Mouse (Mus musculus) embryonic facial prominence, embryonic 10.5 days (tissue): ENCODE results near the gene Gm49416. TPM values are rescaled to one million over a fixed set of nuclear protein-coding genes. Genes with fewer than 3 reads are reported as not detected.
A peak's percentile ranks its signal among the peaks of the same experiment; 100 is the strongest.

Experiments used
- DNase-seq: peaks from one replicate; pipeline ENCODE4 v3.0.0-alpha.2; 2017; ENCODE audit warnings: low spot score
- H3K27ac ChIP-seq: fragments of 300-500 bp; sonication (generic); replicated peaks from 2 replicates; pipeline ENCODE4 v1.5.1; 2016; ENCODE audit warnings: mild to moderate bottlenecking
- H3K27me3 ChIP-seq: fragments of 300-500 bp; sonication (generic); replicated peaks from 2 replicates; pipeline ENCODE4 v1.6.1; 2016; ENCODE audit warnings: low read depth, mild to moderate bottlenecking; ENCODE audit not compliant: poor library complexity, severe bottlenecking
- H3K36me3 ChIP-seq: fragments of 300-500 bp; sonication (generic); replicated peaks from 2 replicates; pipeline ENCODE4 v1.6.1; 2016; ENCODE audit warnings: mild to moderate bottlenecking, moderate library complexity
- H3K4me1 ChIP-seq: fragments of 300-500 bp; sonication (generic); 2 replicates; pipeline ENCODE4 v1.6.1; 2016
- H3K4me3 ChIP-seq: fragments of 300-500 bp; sonication (generic); 2 replicates; pipeline ENCODE4 v1.5.1; 2016; ENCODE audit warnings: mild to moderate bottlenecking, moderate library complexity
- H3K9me3 ChIP-seq: fragments of 300-500 bp; sonication (generic); 2 replicates; pipeline ENCODE4 v1.6.1; 2016; ENCODE audit warnings: mild to moderate bottlenecking
- WGBS: fragments of 180-500 bp; shearing (Covaris S2); methylation state at CpG from one replicate; pipeline ENCODE4 v1.1.7; 2016; 5-methylcytosine and 5-hydroxymethylcytosine counted together
- polyA plus RNA-seq: library from polyadenylated mRNA; unstranded; fragments of >200 nt; fragmentation: Nextera tagmentation; extraction: Ambion mirVana; gene quantifications from 2 replicates; pipeline ENCODE4 v1.2.1, GENCODE M21; 2016

The Gm49416 gene
- polyA plus RNA-seq, 1 experiment from 2014 or later = 0.59 TPM

GRCm38 (mm10) chr19:8911810-8912209 lies 23.1 kb downstream of the Gm49416 start:
- Histone ChIP-seq H3K36me3 (peaks cover 100% of the 10 kb centered on the region), H3K27ac (no peak overlapping the region), H3K9me3 (no peaks in the 10 kb centered on the region), H3K4me1 (no peaks in the 10 kb centered on the region), H3K4me3 (no peak overlapping the region), H3K27me3 (no peaks in the 10 kb centered on the region)
- no peak for DNase-seq
- WGBS = 93% methylated on average over 5 of the region's 5 CpGs

- H3K9me3 ChIP-seq = no peaks in the 10 kb centered on the region
- H3K27me3 ChIP-seq = no peaks in the 10 kb centered on the region
- H3K36me3 ChIP-seq = peaks cover 85% of the 10 kb centered on the region
- 96% methylated on average over 3 of the region's 3 CpGs for WGBS
- H3K27ac ChIP-seq = no peak overlapping the region
- no peak overlapping the region for H3K4me3 ChIP-seq
- no peaks in the 10 kb centered on the region for H3K4me1 ChIP-seq
- DNase-seq = no peak
Measured at GRCm38 (mm10) chr19:8914212-8914611, 25.5 kb downstream of the Gm49416 start.

GRCm38 (mm10) chr19:8919000-8919399 lies 30.3 kb downstream of the Gm49416 start:
- DNase-seq = no peak
- 91% methylated on average over 3 of the region's 3 CpGs for WGBS
- no peaks in the 10 kb centered on the region for H3K9me3 ChIP-seq
- H3K4me3 ChIP-seq = no peak overlapping the region
- H3K27ac ChIP-seq = no peak overlapping the region
- no peaks in the 10 kb centered on the region for H3K27me3 ChIP-seq
- peaks cover 52% of the 10 kb centered on the region for H3K36me3 ChIP-seq
- H3K4me1 ChIP-seq = peaks cover 22% of the 10 kb centered on the region

- 72% methylated on average over 6 of the region's 6 CpGs for WGBS
- no peak for DNase-seq
- Histone ChIP-seq H3K4me3 (peak overlapping the region; percentile 92), H3K4me1 (peaks cover 22% of the 10 kb centered on the region), H3K9me3 (no peaks in the 10 kb centered on the region), H3K36me3 (peaks cover 50% of the 10 kb centered on the region), H3K27ac (peak overlapping the region; percentile 92), H3K27me3 (no peaks in the 10 kb centered on the region)
Measured at GRCm38 (mm10) chr19:8919684-8920072, 31.0 kb downstream of the Gm49416 start.

- H3K27ac ChIP-seq = peak within 1 kb of the TSS; percentile 92
- peak within 1 kb of the TSS; percentile 92 for H3K4me3 ChIP-seq
- WGBS = 3% methylated on average over 50 of the region's 50 CpGs
- no peaks in the 10 kb centered on the region for H3K27me3 ChIP-seq
- no peaks in the 10 kb centered on the region for H3K9me3 ChIP-seq
- peaks cover 22% of the 10 kb centered on the region for H3K4me1 ChIP-seq
- peaks cover 47% of the 10 kb centered on the region for H3K36me3 ChIP-seq
- peak; percentile 95 for DNase-seq
Measured at GRCm38 (mm10) chr19:8920073-8920736, 31.5 kb downstream of the Gm49416 start, which contains the start of gene B3gat3. B3gat3 (plus strand) TSS chr19:8920374.

- peak overlapping the region; percentile 92 for H3K4me3 ChIP-seq
- 3% methylated on average over 6 of the region's 6 CpGs for WGBS
- H3K4me1 ChIP-seq = peaks cover 22% of the 10 kb centered on the region
- H3K9me3 ChIP-seq = no peaks in the 10 kb centered on the region
- no peaks in the 10 kb centered on the region for H3K27me3 ChIP-seq
- H3K27ac ChIP-seq = peak overlapping the region; percentile 92
- DNase-seq = peak; percentile 54
- H3K36me3 ChIP-seq = peaks cover 47% of the 10 kb centered on the region
Measured at GRCm38 (mm10) chr19:8920836-8921291, 32.1 kb downstream of the Gm49416 start.

GRCm38 (mm10) chr19:8921741-8922140 lies 33.0 kb downstream of the Gm49416 start:
- H3K4me3 ChIP-seq = peak overlapping the region; percentile 92
- no peaks in the 10 kb centered on the region for H3K9me3 ChIP-seq
- no peak overlapping the region for H3K27ac ChIP-seq
- 56% methylated on average over 9 of the region's 9 CpGs for WGBS
- no peak for DNase-seq
- H3K27me3 ChIP-seq = no peaks in the 10 kb centered on the region
- peaks cover 47% of the 10 kb centered on the region for H3K36me3 ChIP-seq
- peaks cover 22% of the 10 kb centered on the region for H3K4me1 ChIP-seq

GRCm38 (mm10) chr19:8926766-8927165 lies 38.0 kb downstream of the Gm49416 start:
- Histone ChIP-seq H3K27ac (no peak overlapping the region), H3K36me3 (peaks cover 60% of the 10 kb centered on the region), H3K4me1 (peaks cover 34% of the 10 kb centered on the region), H3K27me3 (no peaks in the 10 kb centered on the region), H3K9me3 (no peaks in the 10 kb centered on the region), H3K4me3 (peak overlapping the region; percentile 12; the same call in 1 of the 2 replicates)
- WGBS = 90% methylated on average over 2 of the region's 2 CpGs
- no peak for DNase-seq

- DNase-seq = no peak
- peaks cover 60% of the 10 kb centered on the region for H3K36me3 ChIP-seq
Measured at GRCm38 (mm10) chr19:8927891-8928525, 39.3 kb downstream of the Gm49416 start.

GRCm38 (mm10) chr19:8928689-8929223 lies 40.0 kb downstream of the Gm49416 start:
- 14% methylated on average over 16 of the region's 16 CpGs for WGBS
- Histone ChIP-seq H3K27me3 (no peaks in the 10 kb centered on the region), H3K4me3 (peak overlapping the region; percentile 89), H3K27ac (peak overlapping the region; percentile 91), H3K36me3 (peaks cover 61% of the 10 kb centered on the region), H3K9me3 (no peaks in the 10 kb centered on the region), H3K4me1 (peaks cover 28% of the 10 kb centered on the region)
- no peak for DNase-seq

More at GRCm38 (mm10) chr19:8927891-8928525, 39.3 kb downstream of the Gm49416 start:
- peaks cover 28% of the 10 kb centered on the region for H3K4me1 ChIP-seq
- H3K27me3 ChIP-seq = no peaks in the 10 kb centered on the region
- no peak overlapping the region for H3K4me3 ChIP-seq
- H3K9me3 ChIP-seq = no peaks in the 10 kb centered on the region
- H3K27ac ChIP-seq = no peak overlapping the region
- WGBS = 91% methylated on average over 12 of the region's 12 CpGs

- Histone ChIP-seq H3K9me3 (no peaks in the 10 kb centered on the region), H3K27me3 (no peaks in the 10 kb centered on the region), H3K36me3 (peaks cover 63% of the 10 kb centered on the region), H3K4me3 (peak within 1 kb of the TSS; percentile 89), H3K4me1 (peaks cover 28% of the 10 kb centered on the region), H3K27ac (peak within 1 kb of the TSS; percentile 91)
- DNase-seq = peak; percentile 84
- under 1% methylated on average over 73 of the region's 74 CpGs for WGBS
Measured at GRCm38 (mm10) chr19:8929224-8930088, 40.7 kb downstream of the Gm49416 start, which contains the start of the genes Rom1 and Eml3. Rom1 (minus strand) TSS chr19:8929356. Eml3 (plus strand) TSS chr19:8929552.

- Histone ChIP-seq H3K4me3 (peak overlapping the region; percentile 89), H3K9me3 (no peaks in the 10 kb centered on the region), H3K36me3 (peaks cover 66% of the 10 kb centered on the region), H3K27ac (peak overlapping the region; percentile 91), H3K4me1 (peaks cover 28% of the 10 kb centered on the region), H3K27me3 (no peaks in the 10 kb centered on the region)
- 12% methylated on average over 11 of the region's 11 CpGs for WGBS
- no peak for DNase-seq
Measured at GRCm38 (mm10) chr19:8930117-8930516, 41.4 kb downstream of the Gm49416 start.
